Mouse (Mus musculus): ENCODE results near the gene Mapkapk5. TPM values are rescaled to one million over a fixed set of nuclear protein-coding genes. Genes with fewer than 3 reads are reported as not detected.

Mapkapk5 gene
- 58.3 and 68.8 TPM in 2 replicates for polyA plus RNA-seq (2014; fragmentation: Nextera tagmentation; extraction: Ambion mirVana)

- ATAC-seq (ENCODE audit: low FRiP score, low TSS enrichment) (peak; percentile 96), DNase-seq (peak; percentile 99)
- whole genome bisulfite sequencing = 1% methylated on average over 55 of the region's 55 CpGs
- H3K27ac ChIP-seq (replicated peaks; ENCODE audit: low read depth, low read length) = peak within 1 kb of the TSS; percentile 98
- H3K27me3 ChIP-seq (ENCODE audit: control insufficient read depth, insufficient read depth, low read length) = no peaks in the 10 kb centered on the region
- no peaks in the 10 kb centered on the region for H3K9me3 ChIP-seq (ENCODE audit: control insufficient read depth, low read length)
- H3K4me1 ChIP-seq (ENCODE audit: control insufficient read depth, insufficient read depth, low read length) = peaks cover 18% of the 10 kb centered on the region
- H3K4me2 ChIP-seq (ENCODE audit: low read length) = peak within 1 kb of the TSS; percentile 92
- H3K36me3 ChIP-seq (ENCODE audit: control insufficient read depth, insufficient read depth, low read length) = 0 out of 2 replicates have a peak, but pooled peaks cover 2% of the 10 kb centered on the region
- H3K9ac ChIP-seq (replicated peaks; ENCODE audit: low read length) = peak within 1 kb of the TSS; percentile 96
- peak within 1 kb of the TSS; percentile 100 for H3K4me3 ChIP-seq (replicated peaks; ENCODE audit: low read depth, low read length)
Measured at GRCm38 (mm10) chr5:121545793-121546529, at the start of gene Mapkapk5. TSS of gene Mapkapk5 (minus strand) at chr5:121545905.

DNA sequence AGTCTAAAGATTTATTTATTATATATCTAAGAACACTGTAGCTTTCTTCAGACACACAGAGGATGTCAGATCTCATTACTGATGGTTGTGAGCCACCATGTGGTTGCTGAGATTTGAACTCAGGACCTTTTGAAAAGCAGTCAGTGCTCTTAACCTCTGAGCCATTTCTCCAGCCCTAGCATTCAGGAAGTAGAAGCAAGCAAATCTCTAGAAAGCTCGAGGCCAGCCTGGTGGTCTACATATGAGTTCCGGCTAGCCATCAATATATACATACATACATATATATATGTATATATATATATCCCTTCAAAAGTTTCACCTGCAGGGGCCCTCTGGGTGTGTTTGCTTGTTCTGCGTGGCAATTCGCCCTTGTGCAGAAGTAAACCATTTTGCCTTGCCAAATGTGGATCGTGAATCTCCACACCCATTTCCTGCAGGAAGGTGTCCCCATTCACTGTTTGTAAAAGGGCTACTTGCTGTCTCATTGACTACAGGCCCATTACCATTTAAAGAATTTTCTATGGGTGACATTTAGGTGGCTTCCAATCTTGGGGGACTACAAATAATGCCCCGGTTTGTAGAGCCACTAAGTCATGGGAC is 49.1 kb upstream of the Mapkapk5 start:
- ATAC-seq (ENCODE audit: low FRiP score, low TSS enrichment) (no peak), DNase-seq (no peak)
- no peaks in the 10 kb centered on the region for H3K9me3 ChIP-seq (ENCODE audit: control insufficient read depth, low read length)
- H3K4me1 ChIP-seq (ENCODE audit: control insufficient read depth, insufficient read depth, low read length) = peaks cover 11% of the 10 kb centered on the region; the same call in 1 of the 2 replicates
- H3K27me3 ChIP-seq (ENCODE audit: control insufficient read depth, insufficient read depth, low read length) = no peaks in the 10 kb centered on the region
- H3K27ac ChIP-seq (replicated peaks; ENCODE audit: low read depth, low read length) = peak overlapping the region; percentile 70
- H3K9ac ChIP-seq (replicated peaks; ENCODE audit: low read length) = no peak overlapping the region
- H3K4me3 ChIP-seq (replicated peaks; ENCODE audit: low read depth, low read length) = no peak overlapping the region
- H3K4me2 ChIP-seq (ENCODE audit: low read length) = peak overlapping the region; percentile 95
- H3K36me3 ChIP-seq (ENCODE audit: control insufficient read depth, insufficient read depth, low read length) = no peaks in the 10 kb centered on the region
- 88% methylated on average over 6 of the region's 6 CpGs for WGBS

GRCm38 (mm10) chr5:121593451-121594401 is 48.0 kb upstream of the Mapkapk5 start, which contains the start of gene Aldh2:
TSS of gene Aldh2 (minus strand) at chr5:121593824.
- 4% methylated on average over 47 of the region's 47 CpGs for WGBS
- DNase-seq (peak; percentile 88), ATAC-seq (ENCODE audit: low FRiP score, low TSS enrichment) (peak; percentile 77)
- Histone ChIP-seq H3K4me3 (replicated peaks; ENCODE audit: low read depth, low read length) (peak within 1 kb of the TSS; percentile 49), H3K36me3 (ENCODE audit: control insufficient read depth, insufficient read depth, low read length) (no peaks in the 10 kb centered on the region), H3K9me3 (ENCODE audit: control insufficient read depth, low read length) (no peaks in the 10 kb centered on the region), H3K4me2 (ENCODE audit: low read length) (peak within 1 kb of the TSS; percentile 95), H3K27ac (replicated peaks; ENCODE audit: low read depth, low read length) (peak within 1 kb of the TSS; percentile 70), H3K9ac (replicated peaks; ENCODE audit: low read length) (peak within 1 kb of the TSS; percentile 62), H3K4me1 (ENCODE audit: control insufficient read depth, insufficient read depth, low read length) (peaks cover 11% of the 10 kb centered on the region; the same call in 1 of the 2 replicates), H3K27me3 (ENCODE audit: control insufficient read depth, insufficient read depth, low read length) (no peaks in the 10 kb centered on the region)

DNA sequence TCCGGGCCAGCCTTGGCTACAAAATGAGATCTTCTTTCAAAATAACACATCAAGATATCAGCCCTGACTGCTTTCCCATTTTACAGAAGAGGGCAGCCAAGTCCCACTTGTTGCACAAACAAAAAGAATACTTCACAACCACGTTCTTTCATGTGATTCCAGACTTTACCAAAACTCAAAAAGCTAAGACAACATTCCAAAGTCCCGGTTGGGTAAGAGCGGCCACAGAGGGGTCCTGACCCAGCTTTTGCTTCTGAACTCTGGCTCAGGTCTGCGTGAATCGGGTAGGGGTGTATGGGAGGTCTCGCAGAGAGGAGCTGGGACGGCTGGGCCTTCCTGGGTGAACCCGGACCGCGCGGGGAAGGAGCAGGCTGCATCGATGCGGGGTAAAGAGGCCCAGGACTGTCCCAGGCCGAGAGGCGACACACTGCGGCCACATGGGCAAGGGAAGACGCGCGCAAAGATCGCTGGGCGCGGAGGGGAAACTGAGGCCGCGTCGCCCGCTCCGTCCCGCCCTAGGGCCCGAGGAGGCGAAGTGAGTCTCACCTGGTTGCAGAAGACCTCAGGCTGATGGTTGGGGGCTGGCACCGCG is 47.2 kb upstream of the Mapkapk5 start:
- H3K4me3 ChIP-seq (replicated peaks; ENCODE audit: low read depth, low read length) = peak overlapping the region; percentile 49
- no peaks in the 10 kb centered on the region for H3K27me3 ChIP-seq (ENCODE audit: control insufficient read depth, insufficient read depth, low read length)
- H3K4me1 ChIP-seq (ENCODE audit: control insufficient read depth, insufficient read depth, low read length) = peaks cover 11% of the 10 kb centered on the region; the same call in 1 of the 2 replicates
- peak overlapping the region; percentile 70; the same call in 1 of the 2 replicates for H3K27ac ChIP-seq (replicated peaks; ENCODE audit: low read depth, low read length)
- WGBS = 5% methylated on average over 33 of the region's 33 CpGs
- H3K4me2 ChIP-seq (ENCODE audit: low read length) = peak overlapping the region; percentile 95
- H3K36me3 ChIP-seq (ENCODE audit: control insufficient read depth, insufficient read depth, low read length) = no peaks in the 10 kb centered on the region
- DNase-seq = peak; percentile 18
- peak overlapping the region; percentile 62 for H3K9ac ChIP-seq (replicated peaks; ENCODE audit: low read length)
- ATAC-seq (ENCODE audit: low FRiP score, low TSS enrichment) = peak; percentile 46; the same call in 1 of the 2 replicates
- H3K9me3 ChIP-seq (ENCODE audit: control insufficient read depth, low read length) = no peaks in the 10 kb centered on the region

DNA sequence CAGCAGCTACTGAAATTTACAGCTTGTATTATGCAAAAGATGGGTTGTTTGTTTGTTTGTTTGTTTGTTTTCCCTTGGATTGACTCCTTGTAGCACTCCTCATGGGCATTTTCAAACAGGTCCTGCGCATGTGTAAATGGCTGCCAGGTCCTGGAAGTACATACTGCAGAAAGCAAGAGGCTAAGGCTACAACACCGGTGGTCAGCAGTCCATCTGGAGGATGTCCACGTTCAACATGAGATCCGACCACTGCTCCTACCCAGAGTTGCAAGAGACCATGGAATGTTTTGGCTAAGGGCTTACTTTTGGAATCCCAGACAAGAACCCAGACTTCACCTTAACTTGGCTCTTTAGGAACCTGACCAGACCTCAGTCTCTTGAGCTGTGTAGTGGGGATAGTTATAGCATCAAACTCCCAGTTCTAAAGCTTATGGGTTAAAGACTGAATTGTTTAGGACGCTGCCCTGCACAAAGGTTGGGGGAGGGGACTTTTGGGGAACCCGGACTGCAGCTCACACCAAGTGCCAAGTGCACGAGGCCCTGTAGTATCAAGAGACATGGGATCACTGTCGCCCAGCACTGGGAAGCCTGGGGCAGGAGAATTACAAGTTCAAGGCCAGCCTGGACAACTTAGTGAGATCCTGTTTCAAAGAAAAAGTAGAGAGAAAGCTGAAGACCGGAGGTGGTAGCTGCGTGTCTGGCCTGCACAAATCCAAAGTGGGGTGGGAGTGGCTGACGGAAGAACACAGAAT is 46.5 kb upstream of the Mapkapk5 start:
- Histone ChIP-seq H3K4me1 (ENCODE audit: control insufficient read depth, insufficient read depth, low read length) (peaks cover 11% of the 10 kb centered on the region; the same call in 1 of the 2 replicates), H3K9ac (replicated peaks; ENCODE audit: low read length) (no peak overlapping the region), H3K9me3 (ENCODE audit: control insufficient read depth, low read length) (no peaks in the 10 kb centered on the region), H3K27me3 (ENCODE audit: control insufficient read depth, insufficient read depth, low read length) (no peaks in the 10 kb centered on the region), H3K4me3 (replicated peaks; ENCODE audit: low read depth, low read length) (peak overlapping the region; percentile 49; the same call in 1 of the 2 replicates), H3K36me3 (ENCODE audit: control insufficient read depth, insufficient read depth, low read length) (no peaks in the 10 kb centered on the region), H3K4me2 (ENCODE audit: low read length) (peak overlapping the region; percentile 95), H3K27ac (replicated peaks; ENCODE audit: low read depth, low read length) (no peak overlapping the region)
- no peak for DNase-seq
- no peak for ATAC-seq (ENCODE audit: low FRiP score, low TSS enrichment)
- WGBS = 69% methylated on average over 11 of the region's 11 CpGs

- WGBS = 76% methylated on average over 11 of the region's 11 CpGs
- no peaks in the 10 kb centered on the region for H3K9me3 ChIP-seq (ENCODE audit: control insufficient read depth, low read length)
- H3K4me1 ChIP-seq (ENCODE audit: control insufficient read depth, insufficient read depth, low read length) = peaks cover 11% of the 10 kb centered on the region; the same call in 1 of the 2 replicates
- ATAC-seq (ENCODE audit: low FRiP score, low TSS enrichment) (no peak), DNase-seq (no peak)
- H3K36me3 ChIP-seq (ENCODE audit: control insufficient read depth, insufficient read depth, low read length) = no peaks in the 10 kb centered on the region
- no peak overlapping the region for H3K4me3 ChIP-seq (replicated peaks; ENCODE audit: low read depth, low read length)
- no peaks in the 10 kb centered on the region for H3K27me3 ChIP-seq (ENCODE audit: control insufficient read depth, insufficient read depth, low read length)
- no peak overlapping the region for H3K9ac ChIP-seq (replicated peaks; ENCODE audit: low read length)
- H3K27ac ChIP-seq (replicated peaks; ENCODE audit: low read depth, low read length) = no peak overlapping the region
- H3K4me2 ChIP-seq (ENCODE audit: low read length) = no peak overlapping the region
Measured at GRCm38 (mm10) chr5:121591417-121592063, 45.8 kb upstream of the Mapkapk5 start.

DNA sequence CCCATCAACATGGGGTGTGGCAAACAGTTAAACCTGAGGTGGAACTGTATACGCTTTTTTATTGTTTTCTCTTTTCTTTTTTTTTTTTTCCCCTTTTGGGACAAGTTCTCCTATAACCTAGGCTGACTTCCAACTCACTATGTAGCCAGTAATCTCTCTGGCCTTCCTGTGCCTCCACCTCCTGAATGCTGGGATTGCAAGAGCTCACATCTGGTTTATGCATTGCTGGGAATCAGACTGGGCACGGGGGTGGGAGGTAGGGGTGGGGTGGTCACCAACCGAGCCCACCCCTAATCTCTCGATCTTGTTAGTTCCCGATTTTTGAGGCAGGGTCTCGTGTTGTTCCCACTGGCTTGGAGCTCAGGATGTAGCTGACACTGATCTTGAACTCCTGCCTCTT is 44.2 kb upstream of the Mapkapk5 start:
- ATAC-seq (ENCODE audit: low FRiP score, low TSS enrichment) = no peak
- H3K9me3 ChIP-seq (ENCODE audit: control insufficient read depth, low read length) = no peaks in the 10 kb centered on the region
- no peak overlapping the region for H3K27ac ChIP-seq (replicated peaks; ENCODE audit: low read depth, low read length)
- peaks cover 11% of the 10 kb centered on the region; the same call in 1 of the 2 replicates for H3K4me1 ChIP-seq (ENCODE audit: control insufficient read depth, insufficient read depth, low read length)
- no peak overlapping the region for H3K9ac ChIP-seq (replicated peaks; ENCODE audit: low read length)
- WGBS = 90% methylated on average over 6 of the region's 6 CpGs
- DNase-seq = no peak
- no peaks in the 10 kb centered on the region for H3K27me3 ChIP-seq (ENCODE audit: control insufficient read depth, insufficient read depth, low read length)
- H3K36me3 ChIP-seq (ENCODE audit: control insufficient read depth, insufficient read depth, low read length) = no peaks in the 10 kb centered on the region
- H3K4me2 ChIP-seq (ENCODE audit: low read length) = no peak overlapping the region
- H3K4me3 ChIP-seq (replicated peaks; ENCODE audit: low read depth, low read length) = no peak overlapping the region
